Mouse (Mus musculus): ENCODE data around the gene Lrrc75a. TPM values are rescaled to one million over a fixed set of nuclear protein-coding genes. Genes with fewer than 3 reads are reported as not detected.

The Lrrc75a gene
- polyA plus RNA-seq, 1 experiment from 2014 or later, result 8.5 TPM

GRCm38 (mm10) chr11:62610304-62610703 lies 38.0 kb downstream of the Lrrc75a start:
- Histone ChIP-seq H3K27ac (replicated peaks) (no peak overlapping the region), H3K36me3 (peaks cover 52% of the 10 kb centered on the region), H3K4me2 (no peak overlapping the region), H3K4me1 (replicated peaks) (peaks cover 55% of the 10 kb centered on the region), H3K9ac (no peak overlapping the region), H3K9me3 (no peaks in the 10 kb centered on the region), H3K27me3 (no peaks in the 10 kb centered on the region), H3K4me3 (no peak overlapping the region)
- 88% methylated on average over 6 of the region's 6 CpGs for WGBS
- ATAC-seq (ENCODE audit: low read depth), result no peak

DNA sequence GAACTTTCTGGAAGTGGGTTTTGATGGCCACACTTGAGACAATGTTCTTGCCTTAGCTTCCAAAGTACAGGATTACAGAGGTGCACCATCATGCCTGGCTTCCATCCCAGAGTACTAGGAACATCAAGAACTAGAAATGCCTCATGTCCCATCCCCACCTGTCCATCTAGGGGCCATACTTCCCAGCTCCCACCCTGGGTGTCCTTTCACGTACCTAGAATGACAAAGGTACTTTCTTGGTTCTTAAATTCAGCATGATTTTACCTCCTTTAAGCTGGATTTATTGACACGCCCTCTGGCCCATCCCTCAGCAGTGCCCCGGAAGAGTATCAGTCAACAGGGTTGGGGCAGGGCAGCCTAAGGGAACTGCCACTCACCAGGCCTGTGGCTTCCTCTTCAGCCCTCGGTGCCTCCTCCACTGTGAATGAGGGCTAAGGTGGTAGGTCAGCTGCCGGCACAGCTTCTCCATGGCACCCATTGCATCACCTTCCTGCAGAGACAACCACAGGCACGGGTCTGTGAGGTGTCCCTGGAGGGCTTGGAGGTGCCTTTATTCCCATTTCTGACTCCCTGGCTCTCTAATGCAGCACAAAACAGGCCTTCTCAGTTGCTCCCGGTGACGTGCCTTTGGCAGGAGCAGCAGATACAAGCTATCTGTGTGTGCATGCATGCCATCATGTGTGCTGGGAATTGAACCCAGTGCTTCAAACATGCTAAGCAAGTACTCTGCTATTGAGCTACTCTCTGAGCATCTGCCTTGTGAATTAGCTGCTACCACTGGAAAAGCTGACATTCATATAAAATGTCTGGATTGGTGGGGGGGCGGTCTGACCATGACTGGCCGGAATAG lies 39.3 kb downstream of the Lrrc75a start:
- WGBS, result 82% methylated on average over 10 of the region's 10 CpGs
- Histone ChIP-seq H3K27ac (replicated peaks) (no peak overlapping the region), H3K4me2 (no peak overlapping the region), H3K9ac (no peak overlapping the region), H3K27me3 (no peaks in the 10 kb centered on the region), H3K4me1 (replicated peaks) (peaks cover 56% of the 10 kb centered on the region), H3K36me3 (peaks cover 65% of the 10 kb centered on the region), H3K4me3 (no peak overlapping the region), H3K9me3 (no peaks in the 10 kb centered on the region)
- no peak for ATAC-seq (ENCODE audit: low read depth)

- Histone ChIP-seq H3K9ac (no peak overlapping the region), H3K36me3 (peaks cover 66% of the 10 kb centered on the region), H3K4me3 (no peak overlapping the region), H3K4me1 (replicated peaks) (peaks cover 54% of the 10 kb centered on the region), H3K27ac (replicated peaks) (no peak overlapping the region), H3K9me3 (no peaks in the 10 kb centered on the region), H3K27me3 (no peaks in the 10 kb centered on the region), H3K4me2 (no peak overlapping the region)
- ATAC-seq (ENCODE audit: low read depth), result no peak
- 95% methylated on average over 1 of the region's 1 CpGs for WGBS
Observed at GRCm38 (mm10) chr11:62607952-62608201, 40.4 kb downstream of the Lrrc75a start.

- Histone ChIP-seq H3K4me3 (no peak overlapping the region), H3K9ac (peak overlapping the region; percentile 38; the same call in 1 of the 2 replicates), H3K27ac (replicated peaks) (peak overlapping the region; percentile 20; the same call in 1 of the 2 replicates), H3K4me1 (replicated peaks) (peaks cover 49% of the 10 kb centered on the region), H3K9me3 (no peaks in the 10 kb centered on the region), H3K27me3 (no peaks in the 10 kb centered on the region), H3K4me2 (no peak overlapping the region), H3K36me3 (peaks cover 66% of the 10 kb centered on the region)
- ATAC-seq (ENCODE audit: low read depth), result no peak
- WGBS, result 60% methylated on average over 10 of the region's 10 CpGs
Observed at GRCm38 (mm10) chr11:62607170-62607951, 41.0 kb downstream of the Lrrc75a start.

DNA sequence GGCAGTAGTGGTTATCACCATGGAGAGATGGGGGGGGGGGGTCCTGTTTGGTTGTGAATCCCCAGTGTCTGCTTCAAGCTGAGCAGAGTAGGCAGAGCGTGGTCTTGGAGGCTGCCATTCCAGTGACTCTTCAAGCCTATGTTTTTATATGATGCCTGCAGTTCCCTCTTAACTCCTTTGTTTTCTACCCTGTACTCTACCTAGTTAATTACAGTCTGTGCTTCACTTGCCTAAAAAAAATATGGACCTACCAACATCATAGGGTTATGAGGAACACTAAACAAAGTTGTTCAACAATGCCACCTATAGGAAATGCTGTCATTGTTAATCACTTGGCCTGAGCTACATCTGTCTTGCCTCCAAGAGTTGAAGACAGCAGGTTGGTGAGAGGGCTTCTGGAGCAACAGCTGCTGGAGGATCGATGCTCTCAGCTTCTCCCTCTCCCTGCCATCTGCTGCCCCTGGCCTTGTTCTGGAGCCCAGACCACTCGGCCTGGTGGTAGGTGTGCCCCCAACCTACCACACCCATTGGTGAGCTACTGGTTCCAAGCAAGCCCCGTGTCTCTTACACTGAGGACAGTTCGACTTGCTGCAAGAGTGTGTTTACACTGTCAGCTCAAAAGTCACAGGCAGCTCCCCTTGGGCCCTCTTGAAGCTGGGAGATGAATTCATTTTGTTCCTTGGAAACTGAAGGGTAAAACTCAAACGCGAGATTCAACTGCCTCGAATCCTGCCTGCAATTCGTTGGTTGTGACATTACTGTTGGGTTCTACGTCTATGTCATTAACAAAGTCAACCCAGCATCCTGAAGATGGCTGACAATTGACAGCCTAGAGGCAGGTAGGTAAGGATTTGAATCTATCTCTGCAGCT lies 41.8 kb downstream of the Lrrc75a start:
- no peaks in the 10 kb centered on the region for H3K27me3 ChIP-seq
- peaks cover 49% of the 10 kb centered on the region for H3K4me1 ChIP-seq (replicated peaks)
- H3K27ac ChIP-seq (replicated peaks), result 0 out of 2 replicates have a peak overlapping the region, but pooled peaks have one; percentile 35
- H3K4me3 ChIP-seq, result no peak overlapping the region
- H3K9ac ChIP-seq, result peak overlapping the region; percentile 99; the same call in 1 of the 2 replicates
- H3K4me2 ChIP-seq, result peak overlapping the region; percentile 96
- no peaks in the 10 kb centered on the region for H3K9me3 ChIP-seq
- peaks cover 66% of the 10 kb centered on the region for H3K36me3 ChIP-seq
- ATAC-seq (ENCODE audit: low read depth), result no peak
- 64% methylated on average over 10 of the region's 10 CpGs for WGBS

DNA sequence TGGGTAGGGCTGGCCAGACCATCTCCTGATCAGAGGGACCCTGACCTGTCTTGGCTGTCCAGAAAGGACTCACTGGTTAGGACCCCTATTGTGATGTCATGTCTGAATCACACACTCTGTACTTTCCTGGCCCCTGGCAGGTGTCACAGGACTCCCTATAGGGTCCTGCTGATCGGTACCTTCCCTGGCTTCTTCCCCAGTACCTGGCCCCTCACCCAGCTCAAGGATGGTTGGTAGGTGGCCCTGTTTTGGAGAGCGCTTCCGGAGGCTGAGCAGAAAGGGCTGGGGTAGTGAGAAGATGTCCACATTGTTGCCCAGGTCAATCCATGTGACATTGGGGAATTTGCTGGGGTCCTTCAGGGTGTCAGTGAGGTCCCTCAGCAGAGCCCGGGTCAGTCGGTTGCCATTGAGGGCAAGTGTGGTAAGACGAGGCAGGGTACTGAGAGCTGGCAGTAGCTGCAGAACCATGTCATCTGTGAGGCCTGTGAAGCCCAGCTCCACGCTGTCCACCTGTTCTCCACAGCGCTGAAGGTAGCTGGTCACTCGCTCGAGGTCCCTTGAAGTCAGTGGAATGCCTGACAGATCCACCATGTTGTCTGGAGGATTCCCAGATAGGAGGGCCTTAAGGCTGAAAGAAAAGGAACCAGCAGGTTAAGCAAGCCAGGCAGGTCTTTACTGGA lies 42.6 kb downstream of the Lrrc75a start:
- Histone ChIP-seq H3K27me3 (no peaks in the 10 kb centered on the region), H3K36me3 (peaks cover 66% of the 10 kb centered on the region), H3K4me1 (replicated peaks) (peaks cover 49% of the 10 kb centered on the region), H3K9ac (peak overlapping the region; percentile 99), H3K4me2 (peak overlapping the region; percentile 96), H3K27ac (replicated peaks) (0 out of 2 replicates have a peak overlapping the region, but pooled peaks have one; percentile 33), H3K4me3 (peak overlapping the region; percentile 94; the same call in 1 of the 2 replicates), H3K9me3 (no peaks in the 10 kb centered on the region)
- no peak for ATAC-seq (ENCODE audit: low read depth)
- WGBS, result 47% methylated on average over 10 of the region's 10 CpGs

- 22% methylated on average over 3 of the region's 3 CpGs for WGBS
- Histone ChIP-seq H3K9ac (peak overlapping the region; percentile 99), H3K27me3 (no peaks in the 10 kb centered on the region), H3K27ac (replicated peaks) (peak overlapping the region; percentile 49; the same call in 1 of the 2 replicates), H3K36me3 (peaks cover 59% of the 10 kb centered on the region), H3K4me1 (replicated peaks) (peaks cover 49% of the 10 kb centered on the region), H3K4me2 (peak overlapping the region; percentile 96), H3K9me3 (no peaks in the 10 kb centered on the region), H3K4me3 (peak overlapping the region; percentile 94)
- ATAC-seq (ENCODE audit: low read depth), result no peak
Observed at GRCm38 (mm10) chr11:62604886-62605618, 43.3 kb downstream of the Lrrc75a start.

DNA sequence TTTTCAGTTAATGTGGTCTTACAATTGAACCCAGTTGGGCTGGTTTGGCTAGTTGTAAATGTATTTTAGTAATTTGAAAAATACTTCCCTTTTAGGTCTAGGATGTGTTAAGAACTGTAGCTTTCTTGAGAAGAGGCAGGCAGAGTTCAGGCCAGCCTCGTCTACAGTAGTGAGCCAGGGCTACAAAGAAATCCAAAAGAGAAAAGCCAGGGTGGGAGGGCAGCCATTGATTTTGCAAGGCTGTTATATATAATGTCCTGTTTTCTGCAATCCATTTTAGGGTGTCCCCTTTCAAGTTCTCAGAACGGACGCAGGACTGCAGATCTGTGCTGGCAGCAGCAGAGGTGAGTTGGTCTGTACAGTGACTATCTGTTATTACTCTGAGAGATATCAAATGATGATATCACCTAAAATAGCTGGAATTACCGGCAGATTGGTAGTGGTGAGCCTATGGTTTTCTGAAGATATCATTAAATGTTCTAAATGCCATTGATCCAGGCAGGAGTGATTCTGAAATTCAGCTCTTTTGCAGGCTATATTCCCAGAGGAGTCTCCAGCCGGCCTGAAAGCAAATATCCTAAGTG lies 44.1 kb downstream of the Lrrc75a start:
- Histone ChIP-seq H3K4me3 (peak overlapping the region; percentile 94), H3K4me1 (replicated peaks) (peaks cover 49% of the 10 kb centered on the region), H3K27ac (replicated peaks) (peak overlapping the region; percentile 95; the same call in 1 of the 2 replicates), H3K4me2 (peak overlapping the region; percentile 96), H3K9ac (peak overlapping the region; percentile 99), H3K27me3 (no peaks in the 10 kb centered on the region), H3K36me3 (peaks cover 52% of the 10 kb centered on the region), H3K9me3 (no peaks in the 10 kb centered on the region)
- WGBS, result 12% methylated on average over 5 of the region's 5 CpGs
- no peak for ATAC-seq (ENCODE audit: low read depth)

DNA sequence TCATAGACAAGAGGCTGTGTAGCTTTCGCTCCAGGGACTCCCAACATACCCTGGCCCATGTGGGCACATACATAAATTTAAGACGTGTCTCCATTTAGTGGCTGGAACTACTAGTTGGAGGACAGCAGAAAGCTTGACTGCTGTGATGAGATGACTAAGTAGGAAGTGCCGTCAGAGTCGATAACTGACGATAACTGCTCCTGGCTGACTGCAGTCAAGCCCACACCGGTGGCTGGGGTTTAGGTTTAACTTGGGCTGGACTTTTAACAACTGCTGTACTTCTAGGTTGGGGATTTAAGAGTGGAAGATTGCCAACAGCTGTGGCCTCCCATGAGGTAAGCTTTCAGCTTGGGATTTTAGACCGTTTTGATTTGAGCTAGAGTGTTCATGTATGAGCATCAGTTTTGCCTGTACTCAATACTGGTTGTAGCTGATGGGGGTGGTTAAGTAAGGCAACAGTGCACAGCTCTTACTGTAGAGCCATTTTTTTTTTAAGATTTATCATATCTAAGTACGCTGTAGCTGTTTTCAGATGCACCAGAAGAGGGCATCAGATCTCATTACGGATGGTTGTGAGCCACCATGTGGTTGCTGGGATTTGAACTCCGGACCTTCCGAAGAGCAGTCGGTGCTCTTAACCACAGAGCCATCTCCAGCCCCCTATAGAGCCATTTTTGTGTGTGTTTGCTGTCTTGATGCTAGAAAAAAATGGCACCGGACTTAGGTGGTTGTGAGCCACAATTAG lies 44.8 kb downstream of the Lrrc75a start:
- Histone ChIP-seq H3K36me3 (peaks cover 45% of the 10 kb centered on the region), H3K4me3 (peak overlapping the region; percentile 94), H3K9me3 (no peaks in the 10 kb centered on the region), H3K4me1 (replicated peaks) (peaks cover 50% of the 10 kb centered on the region), H3K9ac (peak overlapping the region; percentile 99), H3K27me3 (no peaks in the 10 kb centered on the region), H3K27ac (replicated peaks) (peak overlapping the region; percentile 95), H3K4me2 (peak overlapping the region; percentile 96)
- no peak; the same call in 1 of the 2 replicates for ATAC-seq (ENCODE audit: low read depth)
- WGBS, result under 1% methylated on average over 13 of the region's 13 CpGs
